Mouse (Mus musculus) intestine, embryonic 14.5 days (tissue): ENCODE measurements around the gene Evc2. TPM values are rescaled to one million over a fixed set of nuclear protein-coding genes. Genes with fewer than 3 reads are reported as not detected.

Experiments used
- ATAC-seq: fragments of 200-750 bp; cut with Nextera tagmentation; replicated peaks from 2 replicates; pipeline ENCODE4 v1.8.0; 2017; ENCODE audit warnings: low read depth, moderate number of reproducible peaks, moderate TSS enrichment, moderate library complexity; ENCODE audit not compliant: low FRiP score, low TSS enrichment
- DNase-seq: peaks from one replicate; pipeline ENCODE4 v3.0.0-alpha.2; 2018; ENCODE audit warnings: low spot score
- H3K27ac ChIP-seq: fragments of 300-500 bp; sonication (generic); 2 replicates; pipeline ENCODE4 v1.5.1; 2014; ENCODE audit warnings: low read depth, mild to moderate bottlenecking, control low read depth
- H3K27me3 ChIP-seq: fragments of 300-500 bp; sonication (generic); replicated peaks from 2 replicates; pipeline ENCODE4 v1.6.1; 2014; ENCODE audit warnings: low read length, control low read depth; ENCODE audit not compliant: control insufficient read depth, insufficient read depth
- H3K36me3 ChIP-seq: fragments of 300-500 bp; sonication (generic); 2 replicates; pipeline ENCODE4 v1.6.1; 2014; ENCODE audit warnings: low read length, control low read depth; ENCODE audit not compliant: control insufficient read depth, insufficient read depth
- H3K4me1 ChIP-seq: fragments of 300-500 bp; sonication (generic); replicated peaks from 2 replicates; pipeline ENCODE4 v1.6.1; 2014; ENCODE audit warnings: low read length, control low read depth, mixed read lengths; ENCODE audit not compliant: control insufficient read depth, insufficient read depth
- H3K4me2 ChIP-seq: fragments of 300-500 bp; sonication (generic); 2 replicates; pipeline ENCODE4 v1.6.1; 2014; ENCODE audit warnings: low read length
- H3K4me3 ChIP-seq: fragments of 300-500 bp; sonication (generic); 2 replicates; pipeline ENCODE4 v1.5.1; 2014; ENCODE audit warnings: low read depth, low read length, control low read depth, mixed read lengths
- H3K9ac ChIP-seq: fragments of 300-500 bp; sonication (generic); 2 replicates; pipeline ENCODE4 v1.6.1; 2014; ENCODE audit warnings: mild to moderate bottlenecking, low read length
- H3K9me3 ChIP-seq: fragments of 300-500 bp; sonication (generic); 2 replicates; pipeline ENCODE4 v1.6.1; 2016; ENCODE audit warnings: low read length, control low read depth; ENCODE audit not compliant: control insufficient read depth
- WGBS: fragments of 180-500 bp; shearing (Covaris S2); extraction: QIAGEN DNeasy Blood & Tissue Kit; methylation state at CpG from one replicate; pipeline ENCODE4 v1.1.7; 2014; 5-methylcytosine and 5-hydroxymethylcytosine counted together
- polyA plus RNA-seq: library from polyadenylated mRNA; unstranded; fragments of >200 nt; fragmentation: Nextera tagmentation; extraction: Ambion mirVana; gene quantifications from 2 replicates; pipeline ENCODE4 v1.2.1, GENCODE M21; 2014

Evc2 gene
- polyA plus RNA-seq, 1 experiment from 2014 or later, result 16.7 TPM

DNA sequence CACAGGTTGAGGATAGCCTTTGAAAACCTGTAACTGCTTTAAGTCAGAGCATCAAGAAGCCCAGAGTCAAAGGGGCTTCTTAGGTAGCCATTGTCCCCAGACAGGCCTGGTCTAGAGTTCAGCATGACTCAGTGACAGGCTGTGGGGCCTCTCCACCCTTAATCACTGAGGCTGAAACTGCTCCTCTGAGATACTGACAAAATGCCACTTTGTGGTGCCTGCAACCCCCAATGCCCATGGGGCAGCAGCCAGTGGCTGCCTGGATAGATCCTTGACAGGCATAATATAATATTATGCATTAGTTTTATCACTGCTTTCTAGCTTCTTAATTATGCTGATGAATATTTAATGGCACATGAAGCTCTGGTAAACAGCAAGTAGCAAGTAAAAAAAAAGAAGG lies 88.9 kb downstream of the Evc2 start:
- Histone ChIP-seq H3K4me1 (no peaks in the 10 kb centered on the region), H3K27me3 (no peaks in the 10 kb centered on the region), H3K9ac (no peak overlapping the region), H3K4me2 (no peak overlapping the region), H3K27ac (no peak overlapping the region), H3K4me3 (no peak overlapping the region), H3K9me3 (no peaks in the 10 kb centered on the region), H3K36me3 (peaks cover 15% of the 10 kb centered on the region)
- DNase-seq (no peak), ATAC-seq (no peak)

DNA sequence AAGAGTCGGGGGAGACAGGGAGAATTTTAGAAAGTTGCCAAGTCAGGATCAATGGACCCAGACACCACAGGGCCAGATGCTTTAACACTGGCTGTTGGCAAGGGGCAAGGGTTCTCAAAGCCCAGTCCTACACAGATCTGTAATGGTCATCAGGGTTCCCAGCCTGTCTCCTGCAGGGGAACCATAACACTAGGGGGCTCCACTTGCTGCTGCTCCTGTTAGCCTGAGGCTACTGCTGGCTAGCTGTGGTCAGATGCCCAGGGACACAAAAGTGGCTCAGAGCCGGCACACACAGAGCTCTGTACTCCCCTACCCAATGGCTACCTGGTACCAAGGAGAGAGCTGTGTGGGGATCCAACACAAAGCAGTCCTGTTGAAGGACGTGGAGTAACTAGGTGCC lies 97.1 kb downstream of the Evc2 start:
- no peaks in the 10 kb centered on the region for H3K4me1 ChIP-seq
- no peak overlapping the region for H3K4me2 ChIP-seq
- ATAC-seq (no peak), DNase-seq (no peak)
- no peaks in the 10 kb centered on the region for H3K27me3 ChIP-seq
- H3K9ac ChIP-seq, result no peak overlapping the region
- 77% methylated on average over 3 of the region's 3 CpGs for WGBS
- no peaks in the 10 kb centered on the region for H3K36me3 ChIP-seq
- no peak overlapping the region for H3K27ac ChIP-seq
- no peak overlapping the region for H3K4me3 ChIP-seq
- H3K9me3 ChIP-seq, result no peaks in the 10 kb centered on the region

DNA sequence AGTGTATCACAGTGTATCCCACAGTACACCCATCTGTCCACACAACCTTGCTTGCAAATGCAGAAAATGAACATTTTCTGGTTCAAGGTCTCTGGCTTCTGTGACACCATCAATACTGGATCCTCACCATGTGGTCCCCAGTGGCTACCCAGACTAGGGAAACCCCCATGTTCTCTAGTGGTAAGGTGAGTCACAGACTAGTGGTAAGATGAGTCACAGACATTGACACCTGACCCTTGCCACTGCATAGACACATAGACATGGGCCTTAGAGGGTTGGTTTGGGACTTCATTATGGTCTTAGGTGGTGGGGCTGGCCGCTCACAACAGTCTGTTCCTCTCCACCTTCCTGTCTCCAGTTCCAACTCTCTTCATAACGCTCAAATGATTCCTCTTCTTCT lies 104.5 kb downstream of the Evc2 start:
- ATAC-seq (no peak), DNase-seq (no peak)
- Histone ChIP-seq H3K4me1 (no peaks in the 10 kb centered on the region), H3K4me2 (no peak overlapping the region), H3K4me3 (no peak overlapping the region), H3K27me3 (no peaks in the 10 kb centered on the region), H3K9ac (no peak overlapping the region), H3K36me3 (no peaks in the 10 kb centered on the region), H3K9me3 (0 out of 2 replicates have a peak, but pooled peaks cover 3% of the 10 kb centered on the region), H3K27ac (no peak overlapping the region)
- 77% methylated on average over 2 of the region's 2 CpGs for WGBS

DNA sequence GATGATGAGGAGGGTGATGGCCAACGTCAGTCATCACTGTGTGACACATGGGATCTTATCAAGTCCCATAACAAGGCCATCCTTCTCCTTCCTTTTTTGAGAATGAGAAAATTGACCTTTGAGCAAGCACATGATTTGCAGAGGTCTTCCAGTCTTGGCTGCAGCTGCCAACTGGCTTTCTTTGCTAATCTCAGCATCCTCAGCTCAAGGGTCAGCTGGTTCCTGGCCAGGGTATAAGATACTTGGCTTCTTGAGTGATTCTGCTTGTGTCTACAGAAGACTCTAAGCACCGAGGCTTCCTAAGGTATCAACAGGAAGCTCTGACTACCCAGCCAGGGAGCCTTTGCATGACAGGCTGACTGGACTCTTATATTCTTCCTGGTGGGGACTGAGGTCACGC lies 109.2 kb downstream of the Evc2 start:
- H3K4me3 ChIP-seq, result no peak overlapping the region
- WGBS, result 81% methylated on average over 3 of the region's 3 CpGs
- no peaks in the 10 kb centered on the region for H3K27me3 ChIP-seq
- H3K4me1 ChIP-seq, result no peaks in the 10 kb centered on the region
- no peaks in the 10 kb centered on the region for H3K36me3 ChIP-seq
- DNase-seq (no peak), ATAC-seq (no peak)
- H3K27ac ChIP-seq, result no peak overlapping the region
- H3K9me3 ChIP-seq, result 0 out of 2 replicates have a peak, but pooled peaks cover 3% of the 10 kb centered on the region
- no peak overlapping the region for H3K4me2 ChIP-seq
- H3K9ac ChIP-seq, result no peak overlapping the region

DNA sequence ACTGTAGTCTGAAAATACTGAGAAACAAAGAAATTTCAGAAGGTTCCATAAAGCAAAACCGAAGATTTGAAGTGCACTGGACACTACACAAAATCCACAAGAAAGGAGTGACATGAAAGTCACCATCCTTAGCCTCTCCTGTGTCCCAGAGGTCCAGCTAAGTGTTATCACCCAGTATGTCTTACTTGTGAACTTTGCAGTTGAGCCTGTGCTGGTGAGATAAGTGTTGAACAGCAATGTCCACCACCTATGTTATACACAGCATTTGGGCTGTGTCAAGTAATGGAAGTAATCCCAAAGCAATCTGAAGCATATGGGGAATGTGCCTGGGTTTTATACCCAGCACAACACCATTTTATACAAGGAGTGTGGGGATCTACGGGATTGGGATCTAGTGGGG lies 118.3 kb downstream of the Evc2 start:
- ATAC-seq, result no peak
- no peaks in the 10 kb centered on the region for H3K36me3 ChIP-seq

DNA sequence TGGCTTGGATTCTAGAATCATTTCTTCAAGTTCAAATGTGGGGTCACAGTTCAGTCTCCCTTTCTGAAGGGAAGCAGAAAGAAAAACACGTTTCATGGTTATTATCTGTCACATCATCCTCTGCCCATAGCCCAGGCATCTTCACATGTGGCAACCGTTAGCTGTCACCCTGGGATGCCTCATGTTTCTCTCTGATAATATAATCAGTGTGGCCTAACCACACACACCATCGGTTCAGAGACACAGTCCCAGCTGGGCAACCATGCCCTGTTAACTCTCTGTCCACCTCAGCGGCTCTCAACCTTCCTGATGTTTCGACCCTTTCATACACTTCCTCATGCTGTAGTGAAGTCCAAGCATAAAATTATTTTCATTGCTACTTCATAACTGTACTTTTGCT lies 118.9 kb downstream of the Evc2 start:
- ATAC-seq (no peak), DNase-seq (no peak)
- Histone ChIP-seq H3K4me1 (no peaks in the 10 kb centered on the region), H3K27ac (no peak overlapping the region), H3K27me3 (no peaks in the 10 kb centered on the region), H3K4me2 (no peak overlapping the region), H3K9me3 (no peaks in the 10 kb centered on the region), H3K4me3 (no peak overlapping the region), H3K9ac (no peak overlapping the region), H3K36me3 (no peaks in the 10 kb centered on the region)
- WGBS, result 76% methylated on average over 5 of the region's 5 CpGs

More for the DNA sequence above, 118.3 kb downstream of the Evc2 start:
- Histone ChIP-seq H3K4me3 (no peak overlapping the region), H3K27ac (no peak overlapping the region), H3K27me3 (no peaks in the 10 kb centered on the region), H3K9me3 (no peaks in the 10 kb centered on the region), H3K9ac (no peak overlapping the region), H3K4me2 (no peak overlapping the region), H3K4me1 (no peaks in the 10 kb centered on the region)
- WGBS, result 64% methylated on average over 2 of the region's 2 CpGs
- no peak for DNase-seq

DNA sequence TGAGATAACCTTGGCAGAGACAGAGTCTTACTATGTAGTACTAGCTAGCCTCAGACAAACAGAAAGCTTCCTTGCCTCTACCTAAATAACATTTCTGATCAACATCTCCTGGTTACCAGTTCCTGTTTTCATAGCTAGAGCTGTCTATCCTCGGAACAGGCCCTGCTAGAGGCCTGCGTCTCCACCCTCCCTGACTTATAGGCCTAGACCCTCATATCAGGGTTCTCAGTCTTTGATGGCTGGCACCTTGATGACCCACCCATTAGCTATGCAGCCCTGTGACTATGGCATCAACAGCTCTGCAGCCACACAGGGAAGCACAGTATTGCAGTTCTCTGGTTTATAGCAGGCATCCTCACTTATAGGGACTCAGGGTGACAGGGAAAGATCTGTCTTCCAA lies 119.5 kb downstream of the Evc2 start:
- 86% methylated on average over 2 of the region's 2 CpGs for WGBS
- H3K36me3 ChIP-seq, result no peaks in the 10 kb centered on the region

DNA sequence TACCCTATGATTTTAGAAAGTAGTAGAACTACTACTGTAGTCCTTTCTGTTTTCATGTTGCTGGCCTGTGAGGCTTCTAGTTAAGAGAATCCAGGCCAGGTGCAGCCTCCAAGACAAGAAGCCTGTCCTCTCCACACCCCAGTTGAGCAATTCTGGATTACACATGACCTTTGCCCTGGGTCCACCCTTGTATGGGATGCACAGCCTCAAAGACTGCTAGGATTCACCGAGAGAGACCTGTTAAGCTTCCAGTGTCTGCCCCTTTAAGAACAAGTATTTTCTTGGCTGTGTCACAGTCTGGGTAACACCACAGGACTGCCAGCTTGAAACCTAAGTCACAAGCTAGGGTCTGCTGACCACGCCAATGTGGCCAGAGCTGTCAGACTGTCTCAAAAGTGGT lies 119.9 kb downstream of the Evc2 start:
- no peak overlapping the region for H3K4me3 ChIP-seq
- ATAC-seq, result no peak
- H3K27me3 ChIP-seq, result no peaks in the 10 kb centered on the region
- H3K27ac ChIP-seq, result no peak overlapping the region
- no peaks in the 10 kb centered on the region for H3K36me3 ChIP-seq
- WGBS, result 70% methylated on average over 2 of the region's 2 CpGs
- no peak overlapping the region for H3K9ac ChIP-seq
- no peaks in the 10 kb centered on the region for H3K4me1 ChIP-seq
- no peak overlapping the region for H3K4me2 ChIP-seq
- H3K9me3 ChIP-seq, result no peaks in the 10 kb centered on the region
- DNase-seq, result no peak

More for the DNA sequence above, 119.5 kb downstream of the Evc2 start:
- H3K4me2 ChIP-seq, result no peak overlapping the region
- no peaks in the 10 kb centered on the region for H3K27me3 ChIP-seq
- no peaks in the 10 kb centered on the region for H3K4me1 ChIP-seq
- H3K27ac ChIP-seq, result no peak overlapping the region
- ATAC-seq, result no peak
- no peak overlapping the region for H3K4me3 ChIP-seq
- no peaks in the 10 kb centered on the region for H3K9me3 ChIP-seq
- H3K9ac ChIP-seq, result no peak overlapping the region
- DNase-seq, result no peak

DNA sequence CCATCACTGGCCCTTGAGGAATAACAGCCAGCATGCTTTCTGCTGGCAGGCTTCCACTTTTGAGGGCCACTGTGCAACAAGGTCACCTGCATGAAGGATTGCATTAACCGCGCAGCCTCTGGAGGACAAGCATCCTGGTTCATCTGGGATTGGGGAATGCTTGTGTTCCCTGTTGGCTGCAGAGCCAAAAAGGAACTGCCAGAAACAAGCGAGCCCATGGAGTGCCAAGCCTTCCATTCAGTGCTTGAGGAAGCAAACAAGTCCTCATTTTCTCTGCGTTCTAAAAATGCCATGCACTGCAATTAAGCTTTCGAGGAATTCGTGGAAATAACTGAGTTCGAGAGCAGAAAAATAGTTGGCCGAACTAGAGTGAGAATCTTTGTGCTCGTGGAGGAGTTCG lies 127.2 kb downstream of the Evc2 start:
- H3K36me3 ChIP-seq, result no peaks in the 10 kb centered on the region
- no peak for DNase-seq
- no peaks in the 10 kb centered on the region for H3K4me1 ChIP-seq
- no peak overlapping the region for H3K27ac ChIP-seq
- no peak for ATAC-seq
- no peak overlapping the region for H3K9ac ChIP-seq
- no peaks in the 10 kb centered on the region for H3K27me3 ChIP-seq
- WGBS, result 91% methylated on average over 10 of the region's 10 CpGs
- H3K4me3 ChIP-seq, result no peak overlapping the region
- no peaks in the 10 kb centered on the region for H3K9me3 ChIP-seq
- no peak overlapping the region for H3K4me2 ChIP-seq
